Mouse (Mus musculus) MEL (cell line): ENCODE results near the gene Gckr.

Experiments used
- CTCF ChIP-seq, 3 experiments: IDR thresholded peaks in 2 of 3; conservative IDR thresholded peaks in 1 of 3; 2 replicates each; pipeline ENCODE4 v1.5.1; 2011 to 2012; ENCODE audit warnings: low read length in 3 of 3, low read depth in 2 of 3, mild to moderate bottlenecking in 2 of 3, improper control_type of control experiment in 1 of 3, inconsistent platforms in 1 of 3, mixed read lengths in 1 of 3, moderate library complexity in 1 of 3; ENCODE audit not compliant: control insufficient read depth in 1 of 3, insufficient read depth in 1 of 3, poor library complexity in 1 of 3, severe bottlenecking in 1 of 3
- EP300 ChIP-seq, 2 experiments: IDR thresholded peaks; 2 replicates each; pipeline ENCODE4 v1.6.1; 2011; ENCODE audit warnings: improper control_type of control experiment in 2 of 2, low read length in 2 of 2, low read depth in 1 of 2, mild to moderate bottlenecking in 1 of 2
- ETS1 ChIP-seq: IDR thresholded peaks from 2 replicates; pipeline ENCODE4 v1.6.1; 2012; ENCODE audit warnings: low read depth, mild to moderate bottlenecking, inconsistent platforms, low read length, improper control_type of control experiment, moderate library complexity
- GATA1 ChIP-seq: IDR thresholded peaks from 2 replicates; pipeline ENCODE4 v1.6.1; 2011; ENCODE audit warnings: low read depth, low read length, improper control_type of control experiment
- JUND ChIP-seq: IDR thresholded peaks from 2 replicates; pipeline ENCODE4 v1.6.1; 2011; ENCODE audit warnings: low read depth, mild to moderate bottlenecking, improper control_type of control experiment, low read length
- MXI1 ChIP-seq: IDR thresholded peaks from 2 replicates; pipeline ENCODE4 v1.6.1; 2011; ENCODE audit warnings: mild to moderate bottlenecking, low read depth, low read length, improper control_type of control experiment
- MYB ChIP-seq: IDR thresholded peaks from 2 replicates; pipeline ENCODE4 v1.6.1; 2011; ENCODE audit warnings: mild to moderate bottlenecking, low read depth, low read length, improper control_type of control experiment
- MYC ChIP-seq: IDR thresholded peaks from 2 replicates; pipeline ENCODE4 v1.6.1; 2011; ENCODE audit warnings: low read depth, mild to moderate bottlenecking, low read length, improper control_type of control experiment, moderate library complexity
- POLR2A ChIP-seq, 2 experiments: IDR thresholded peaks; 2 replicates each; pipeline ENCODE4 v1.6.1; 2011 to 2012; ENCODE audit warnings: low read length in 2 of 2, mild to moderate bottlenecking in 2 of 2, control low read depth in 1 of 2, improper control_type of control experiment in 1 of 2, low read depth in 1 of 2, moderate library complexity in 1 of 2; ENCODE audit not compliant: control insufficient read depth in 1 of 2, insufficient read depth in 1 of 2, poor library complexity in 1 of 2
- POLR2AphosphoS2 ChIP-seq: IDR thresholded peaks from 2 replicates; pipeline ENCODE4 v1.6.1; 2011; ENCODE audit warnings: low read length, improper control_type of control experiment
- TAL1 ChIP-seq: IDR thresholded peaks from 2 replicates; pipeline ENCODE4 v1.6.1; 2012; ENCODE audit warnings: mild to moderate bottlenecking, inconsistent platforms, low read length, moderate library complexity, mixed read lengths

DNA sequence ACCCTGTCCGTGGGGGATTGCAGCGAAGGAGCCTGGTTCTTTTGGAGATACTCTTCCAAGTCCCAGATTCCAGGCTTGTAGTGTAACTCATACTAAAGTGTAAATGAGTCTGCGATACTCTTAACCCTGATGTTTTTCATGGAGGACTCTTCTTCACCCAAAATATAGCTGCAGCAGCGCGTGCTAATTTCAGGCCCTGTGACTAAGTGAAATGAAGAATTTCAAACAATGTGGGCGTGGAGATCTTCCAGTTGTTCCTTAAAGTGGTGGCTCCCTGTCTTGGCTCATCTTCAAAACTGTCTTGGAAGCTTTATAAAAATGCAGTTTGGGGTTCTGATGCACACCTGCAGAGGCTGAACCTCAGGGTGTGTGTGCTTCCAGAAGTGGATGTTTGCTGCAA is 5.8 kb downstream of the Gckr start:
- TF ChIP-seq POLR2A (IDR thresholded peaks at IDR 0.05; ENCODE audit: control insufficient read depth in 1 of 2, insufficient read depth in 1 of 2, low read depth in 1 of 2, low read length in 2 of 2, poor library complexity in 1 of 2) (no peak), GATA1 (no peak), MYB (no peak), MYC (no peak), CTCF (IDR thresholded peaks at IDR 0.05 in 2 of 3, conservative IDR thresholded peaks at IDR 0.05 in 1 of 3; ENCODE audit: control insufficient read depth in 1 of 3, insufficient read depth in 1 of 3, low read depth in 2 of 3, low read length in 3 of 3, poor library complexity in 1 of 3, severe bottlenecking in 1 of 3) (no peak), EP300 (IDR thresholded peaks at IDR 0.05; ENCODE audit: low read depth in 1 of 2, low read length in 2 of 2) (no peak), ETS1 (no peak), MXI1 (no peak), POLR2AphosphoS2 (no peak), JUND (no peak), TAL1 (no peak)
